In genomic region chr1:54639506-54640078, GRCm38 (mm10) we compare ENCODE assay signal across 17 mouse cellular contexts.
DNase-seq lines count a peak whose midpoint lies in the region; ATAC-seq and TF ChIP-seq lines count a peak whose summit lies in the region.
"Had no signal": no experiment of that assay in that cellular context is flagged by ENCODE, and none has a peak within 500 bp of the region (broad histone marks: within the 10 kb centered on the region; RNA-seq: fewer than 3 reads in every experiment).

No protein-coding gene starts in this region.

- ATAC-seq in embryonic facial prominence, embryonic 11.5 days (replicated peaks; ENCODE audit: insufficient number of reproducible peaks, low FRiP score, low TSS enrichment, low read depth), result 0 out of 2 replicates have a peak, but pooled peaks have one; percentile 39
- peak; percentile 84 for ATAC-seq in forebrain, embryonic 13.5 days
- ATAC-seq in hindbrain, postnatal 0 days, result peak; percentile 81
- peak; percentile 49; the same call in 1 of the 2 replicates for ATAC-seq in neural tube, embryonic 15.5 days (ENCODE audit: low FRiP score)
- no peak for ATAC-seq in lung, postnatal 0 days
- ATAC-seq: activated CD4-positive, CD25-positive, alpha-beta regulatory T cell, adult 4 months; intestine, embryonic 16.5 days had no signal

- no peak for TF ChIP-seq CTCF in hindbrain, postnatal 0 days (IDR thresholded peaks at IDR 0.05; ENCODE audit: low read depth)
- TF ChIP-seq CTCF in lung, postnatal 0 days (IDR thresholded peaks at IDR 0.05), result no peak

- no peak for TF ChIP-seq EP300 in lung, postnatal 0 days (IDR thresholded peaks at IDR 0.05)

- H3K4me2 ChIP-seq in embryonic facial prominence, embryonic 11.5 days (ENCODE audit: low read depth, low read length), result no peak overlapping the region
- no peak overlapping the region for H3K4me2 ChIP-seq in forebrain, embryonic 13.5 days
- no peak overlapping the region for H3K4me2 ChIP-seq in hindbrain, postnatal 0 days (ENCODE audit: low read depth, low read length)
- H3K4me2 ChIP-seq in neural tube, embryonic 15.5 days, result no peak overlapping the region
- no peak overlapping the region for H3K4me2 ChIP-seq in lung, postnatal 0 days (replicated peaks; ENCODE audit: low read depth, low read length)

- H3K36me3 ChIP-seq in embryonic facial prominence, embryonic 11.5 days (replicated peaks; ENCODE audit: control insufficient read depth, insufficient read depth, low read depth, low read length), result no peaks in the 10 kb centered on the region
- H3K36me3 ChIP-seq in embryonic facial prominence, embryonic 10.5 days (replicated peaks), result no peaks in the 10 kb centered on the region
- H3K36me3 ChIP-seq in forebrain, embryonic 13.5 days (ENCODE audit: poor library complexity, severe bottlenecking), result no peaks in the 10 kb centered on the region
- no peaks in the 10 kb centered on the region for H3K36me3 ChIP-seq in hindbrain, postnatal 0 days (ENCODE audit: insufficient read depth, low read length)
- H3K36me3 ChIP-seq in neural tube, embryonic 15.5 days, result no peaks in the 10 kb centered on the region
- no peaks in the 10 kb centered on the region for H3K36me3 ChIP-seq in lung, postnatal 0 days (ENCODE audit: insufficient read depth, low read length)
- H3K36me3 ChIP-seq: heart, embryonic 15.5 days had no signal

- no peaks in the 10 kb centered on the region for H3K4me1 ChIP-seq in embryonic facial prominence, embryonic 11.5 days (ENCODE audit: control insufficient read depth, insufficient read depth, low read length)
- H3K4me1 ChIP-seq in embryonic facial prominence, embryonic 10.5 days, result no peaks in the 10 kb centered on the region
- H3K4me1 ChIP-seq in forebrain, embryonic 13.5 days, result peaks cover 15% of the 10 kb centered on the region
- H3K4me1 ChIP-seq in hindbrain, postnatal 0 days (ENCODE audit: insufficient read depth, low read length), result no peaks in the 10 kb centered on the region
- peaks cover 7% of the 10 kb centered on the region; the same call in 1 of the 2 replicates for H3K4me1 ChIP-seq in neural tube, embryonic 15.5 days
- no peaks in the 10 kb centered on the region for H3K4me1 ChIP-seq in lung, postnatal 0 days (ENCODE audit: insufficient read depth, low read depth, low read length)

- H3K9me3 ChIP-seq in embryonic facial prominence, embryonic 11.5 days (replicated peaks; ENCODE audit: control insufficient read depth, low read length), result no peaks in the 10 kb centered on the region
- H3K9me3 ChIP-seq in embryonic facial prominence, embryonic 10.5 days, result no peaks in the 10 kb centered on the region
- H3K9me3 ChIP-seq in forebrain, embryonic 13.5 days (replicated peaks), result no peaks in the 10 kb centered on the region
- no peaks in the 10 kb centered on the region for H3K9me3 ChIP-seq in hindbrain, postnatal 0 days (ENCODE audit: low read length)
- no peaks in the 10 kb centered on the region for H3K9me3 ChIP-seq in neural tube, embryonic 15.5 days (replicated peaks)
- H3K9me3 ChIP-seq in lung, postnatal 0 days (ENCODE audit: low read length), result no peaks in the 10 kb centered on the region
- H3K9me3 ChIP-seq: heart, embryonic 15.5 days had no signal

- no peak overlapping the region for H3K4me3 ChIP-seq in embryonic facial prominence, embryonic 11.5 days (ENCODE audit: low read depth, low read length)
- H3K4me3 ChIP-seq in embryonic facial prominence, embryonic 10.5 days, result no peak overlapping the region
- H3K4me3 ChIP-seq in forebrain, embryonic 13.5 days, result no peak overlapping the region
- H3K4me3 ChIP-seq in hindbrain, postnatal 0 days (ENCODE audit: low read length), result no peak overlapping the region
- no peak overlapping the region for H3K4me3 ChIP-seq in neural tube, embryonic 15.5 days (replicated peaks)
- H3K4me3 ChIP-seq in lung, postnatal 0 days (ENCODE audit: low read depth, low read length), result no peak overlapping the region
- H3K4me3 ChIP-seq: gastrocnemius, adult 2 months; heart, embryonic 15.5 days had no signal

- no peaks in the 10 kb centered on the region for H3K27me3 ChIP-seq in embryonic facial prominence, embryonic 11.5 days (ENCODE audit: control insufficient read depth, insufficient read depth, low read length)
- no peaks in the 10 kb centered on the region for H3K27me3 ChIP-seq in embryonic facial prominence, embryonic 10.5 days (replicated peaks; ENCODE audit: low read depth, poor library complexity, severe bottlenecking)
- H3K27me3 ChIP-seq in forebrain, embryonic 13.5 days, result no peaks in the 10 kb centered on the region
- no peaks in the 10 kb centered on the region for H3K27me3 ChIP-seq in hindbrain, postnatal 0 days (ENCODE audit: insufficient read depth, low read length)
- no peaks in the 10 kb centered on the region for H3K27me3 ChIP-seq in neural tube, embryonic 15.5 days (replicated peaks)
- H3K27me3 ChIP-seq in lung, postnatal 0 days (replicated peaks; ENCODE audit: insufficient read depth, low read length), result no peaks in the 10 kb centered on the region
- H3K27me3 ChIP-seq: heart, embryonic 15.5 days had no signal

- no peak overlapping the region for H3K9ac ChIP-seq in embryonic facial prominence, embryonic 11.5 days (replicated peaks; ENCODE audit: low read length)
- no peak overlapping the region for H3K9ac ChIP-seq in forebrain, embryonic 13.5 days
- no peak overlapping the region for H3K9ac ChIP-seq in hindbrain, postnatal 0 days (replicated peaks; ENCODE audit: low read length)
- no peak overlapping the region for H3K9ac ChIP-seq in neural tube, embryonic 15.5 days (replicated peaks)
- H3K9ac ChIP-seq in lung, postnatal 0 days (replicated peaks; ENCODE audit: low read depth), result no peak overlapping the region
- H3K9ac ChIP-seq: heart, embryonic 15.5 days; liver, embryonic 14.5 days had no signal

- no peak overlapping the region for H3K27ac ChIP-seq in embryonic facial prominence, embryonic 11.5 days (replicated peaks; ENCODE audit: low read depth, low read length)
- no peak overlapping the region for H3K27ac ChIP-seq in embryonic facial prominence, embryonic 10.5 days (replicated peaks)
- peak overlapping the region; percentile 90 for H3K27ac ChIP-seq in forebrain, embryonic 13.5 days
- peak overlapping the region; percentile 46 for H3K27ac ChIP-seq in hindbrain, postnatal 0 days
- peak overlapping the region; percentile 65; the same call in 1 of the 2 replicates for H3K27ac ChIP-seq in neural tube, embryonic 15.5 days (replicated peaks)
- H3K27ac ChIP-seq in lung, postnatal 0 days (ENCODE audit: low read length), result no peak overlapping the region
- H3K27ac ChIP-seq: gastrocnemius, adult 2 months; heart, embryonic 15.5 days; liver, embryonic 14.5 days had no signal

- intact Hi-C loops in heart, postnatal 25 days (cut with DNase I), result no loop called here

- 75% methylated on average over 6 of the region's 6 CpGs for WGBS in embryonic facial prominence, embryonic 11.5 days
- WGBS in embryonic facial prominence, embryonic 10.5 days, result 82% methylated on average over 6 of the region's 6 CpGs
- whole genome bisulfite sequencing in forebrain, embryonic 13.5 days, result 12% methylated on average over 6 of the region's 6 CpGs
- WGBS in hindbrain, postnatal 0 days, result 34% methylated on average over 6 of the region's 6 CpGs
- 36% methylated on average over 6 of the region's 6 CpGs for WGBS in neural tube, embryonic 15.5 days
- WGBS in lung, postnatal 0 days, result 74% methylated on average over 6 of the region's 6 CpGs

- no peak for DNase-seq in embryonic facial prominence, embryonic 11.5 days (ENCODE audit: low spot score)
- DNase-seq in embryonic facial prominence, embryonic 10.5 days (ENCODE audit: low spot score), result no peak
- peak; percentile 54 for DNase-seq in hindbrain, postnatal 0 days (ENCODE audit: low spot score)
- DNase-seq in spleen, postnatal 4 days (ENCODE audit: low spot score in 2 of 2), result no peak
- no peak for DNase-seq in lung, postnatal 0 days (ENCODE audit: low spot score)
- DNase-seq in heart, postnatal 25 days (ENCODE audit: low spot score), result no peak
- DNase-seq: gastrocnemius, adult 2 months; kidney, postnatal 36 days; lung, postnatal 4 days; right cerebral cortex, postnatal 4 days; thymus, postnatal 4 days had no signal

Comparison
In these comparisons a context has a peak if more than half of its experiments do, and no peak if none do; other contexts are left out.
1. H3K27ac ChIP-seq: peak in forebrain, embryonic 13.5 days (single experiment), hindbrain, postnatal 0 days (single experiment) and neural tube, embryonic 15.5 days (single experiment); none in embryonic facial prominence, embryonic 11.5 days (single experiment), embryonic facial prominence, embryonic 10.5 days (single experiment) and lung, postnatal 0 days (single experiment).